Mouse (Mus musculus) cerebellum, postnatal 25 days (tissue): Measurements from ENCODE around the gene Rps27l.
A peak's percentile ranks its signal among the peaks of the same experiment; 100 is the strongest.

Experiments
- DNase-seq, 2 experiments: peaks; one replicate each; pipeline ENCODE4 v3.0.0; 2021; ENCODE audit warnings: mixed read lengths in 2 of 2

Rps27l gene

GRCm38 (mm10) chr9:66920488-66921279 is 25.2 kb upstream of the Rps27l start:
- no peak for DNase-seq

- DNase-seq = peak in 1 of 2 experiments; percentile 31
These were observed 23.8 kb upstream of the Rps27l start for GRCm38 (mm10) chr9:66922076-66922475.

- DNase-seq = no peak
These were observed 20.0 kb upstream of the Rps27l start for GRCm38 (mm10) chr9:66925853-66926252.

- peak in 1 of 2 experiments; percentile 32 for DNase-seq
These were observed 18.0 kb upstream of the Rps27l start for GRCm38 (mm10) chr9:66927696-66928402.

GRCm38 (mm10) chr9:66930351-66930750 is 15.5 kb upstream of the Rps27l start:
- DNase-seq = no peak

GRCm38 (mm10) chr9:66933869-66934808 is 11.7 kb upstream of the Rps27l start:
- DNase-seq = no peak

GRCm38 (mm10) chr9:66937507-66937906 is 8.4 kb upstream of the Rps27l start:
- peak; percentile 32 to 53 for DNase-seq

- peak in 1 of 2 experiments; percentile 64 for DNase-seq
These were observed 7.0 kb upstream of the Rps27l start for GRCm38 (mm10) chr9:66938836-66939235.

GRCm38 (mm10) chr9:66945161-66945560 is 725 bp upstream of the Rps27l start:
- no peak for DNase-seq

GRCm38 (mm10) chr9:66948536-66948935 is 2.6 kb downstream of the Rps27l start:
- no peak for DNase-seq

- DNase-seq = no peak
These were observed 6.4 kb downstream of the Rps27l start for GRCm38 (mm10) chr9:66952321-66952720.

- DNase-seq = no peak
These were observed 7.0 kb downstream of the Rps27l start for GRCm38 (mm10) chr9:66952886-66953285.

GRCm38 (mm10) chr9:66957451-66957850 is 11.6 kb downstream of the Rps27l start:
- DNase-seq = no peak

GRCm38 (mm10) chr9:66961478-66961877 is 15.6 kb downstream of the Rps27l start:
- no peak for DNase-seq

- no peak for DNase-seq
These were observed 21.6 kb downstream of the Rps27l start for GRCm38 (mm10) chr9:66967492-66967891.

- no peak for DNase-seq
These were observed 25.2 kb downstream of the Rps27l start for GRCm38 (mm10) chr9:66971116-66971515.

GRCm38 (mm10) chr9:66974721-66975225 is 28.9 kb downstream of the Rps27l start:
- peak; percentile 69 to 82 for DNase-seq

GRCm38 (mm10) chr9:66975239-66975645 is 29.4 kb downstream of the Rps27l start, which contains the start of gene Lactb:
Gene Lactb, minus strand, starts transcription at chr9:66975484.
- peak; percentile 96 to 99 for DNase-seq

GRCm38 (mm10) chr9:66977121-66977520 is 31.2 kb downstream of the Rps27l start:
- DNase-seq = no peak

GRCm38 (mm10) chr9:66977982-66978381 is 32.1 kb downstream of the Rps27l start:
- DNase-seq = peak; percentile 41 to 66

GRCm38 (mm10) chr9:66978468-66978867 is 32.6 kb downstream of the Rps27l start:
- DNase-seq = no peak

GRCm38 (mm10) chr9:66980458-66980857 is 34.6 kb downstream of the Rps27l start:
- peak; percentile 40 to 71 for DNase-seq

GRCm38 (mm10) chr9:66982085-66982484 is 36.2 kb downstream of the Rps27l start:
- DNase-seq = no peak
